26 mouse cellular contexts compared by ENCODE assay signal in the genomic region with DNA sequence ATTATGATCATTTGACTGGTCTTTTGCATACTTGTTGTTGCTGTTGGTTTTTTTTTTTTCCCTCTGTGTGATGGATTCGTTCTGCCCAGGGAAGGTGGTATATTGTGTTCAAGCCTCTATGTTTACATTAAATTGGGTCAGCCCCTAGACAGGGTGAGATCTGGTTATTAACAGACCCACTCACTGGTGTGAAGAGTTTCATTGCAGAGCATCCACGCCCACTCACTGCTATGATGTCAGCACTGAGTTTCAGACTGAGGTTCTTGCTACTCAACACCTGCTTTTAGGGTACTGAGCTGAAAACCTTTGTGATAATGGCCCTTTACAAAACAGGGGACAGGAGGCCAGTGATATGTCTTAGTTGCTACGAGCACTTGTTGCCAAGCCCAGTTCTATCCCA. TPM values are rescaled to one million over a fixed set of nuclear protein-coding genes. Genes with fewer than 3 reads are reported as not detected.
"Had no signal": no experiment of that assay in that cellular context is flagged by ENCODE, and none has a peak within 500 bp of the region (broad histone marks: within the 10 kb centered on the region; RNA-seq: fewer than 3 reads in every experiment).

No protein-coding gene starts in this region.

- H3K36me3 ChIP-seq: midbrain, embryonic 10.5 days; midbrain, embryonic 12.5 days; neural tube, embryonic 13.5 days; neural tube, embryonic 15.5 days had no signal

- H3K27ac ChIP-seq: midbrain, embryonic 10.5 days; midbrain, embryonic 12.5 days; neural tube, embryonic 13.5 days; neural tube, embryonic 15.5 days had no signal

- H3K9me3 ChIP-seq: midbrain, embryonic 10.5 days; midbrain, embryonic 12.5 days; neural tube, embryonic 13.5 days; neural tube, embryonic 15.5 days had no signal

- H3K9ac ChIP-seq: lung, embryonic 14.5 days; midbrain, embryonic 12.5 days; neural tube, embryonic 13.5 days; neural tube, embryonic 15.5 days had no signal

- H3K4me2 ChIP-seq: lung, embryonic 14.5 days; midbrain, embryonic 12.5 days; neural tube, embryonic 13.5 days; neural tube, embryonic 15.5 days had no signal

- H3K4me3 ChIP-seq: midbrain, embryonic 10.5 days; midbrain, embryonic 12.5 days; myocyte; neural tube, embryonic 13.5 days; neural tube, embryonic 15.5 days had no signal

- DNase-seq: lung, adult 18-20 months; lung, embryonic 14.5 days; lung, postnatal 10 days; lung, postnatal 4 days; midbrain, embryonic 14.5 days; retina, postnatal 1 day; right cerebral cortex, adult 18-20 months; right cerebral cortex, postnatal 25 days; thymus, adult 18-20 months; thymus, postnatal 25 days; thymus, postnatal 4 days had no signal

- H3K27me3 ChIP-seq: midbrain, embryonic 12.5 days; neural tube, embryonic 13.5 days; neural tube, embryonic 15.5 days had no signal

- ATAC-seq: midbrain, embryonic 16.5 days had no signal

- H3K4me1 ChIP-seq: midbrain, embryonic 10.5 days; midbrain, embryonic 12.5 days; neural tube, embryonic 13.5 days; neural tube, embryonic 15.5 days had no signal

RNA-seq across cellular contexts. Expression of a gene that starts 16.9 kb away (rescaled TPM):
- total RNA-seq: megakaryocyte, adult 5-6 weeks; megakaryocyte-erythroid progenitor cell, adult 5-6 weeks had no signal
- polyA plus RNA-seq: liver, embryonic 16.5 days; lung, embryonic 14.5 days; lung, embryonic 16.5 days; midbrain, embryonic 10.5 days; midbrain, embryonic 12.5 days; midbrain, embryonic 14.5 days; midbrain, embryonic 16.5 days; myocyte; neural tube, embryonic 11.5 days; neural tube, embryonic 13.5 days; neural tube, embryonic 15.5 days; spleen, adult 2 months; stomach, embryonic 14.5 days; stomach, embryonic 16.5 days; urinary bladder, adult 2 months had no signal

RNA-seq across cellular contexts. Expression of a gene that starts 52.4 kb away (rescaled TPM):
- polyA plus RNA-seq: stomach, embryonic 14.5 days had no signal
